Mouse (Mus musculus) neural tube, embryonic 13.5 days (tissue): ENCODE data around the gene Angptl4. TPM values are rescaled to one million over a fixed set of nuclear protein-coding genes. Genes with fewer than 3 reads are reported as not detected.
"Not testable (repeated sequence)": the region's sequence is repeated elsewhere in the genome, so short reads cannot be mapped to it uniquely, and the experiment has no call there.

Experiments used
- ATAC-seq: fragments of 200-750 bp; cut with Nextera tagmentation; 2 replicates; pipeline ENCODE4 v1.8.0; 2017; ENCODE audit warnings: low read depth, mild to moderate bottlenecking, moderate TSS enrichment, moderate library complexity
- H3K27ac ChIP-seq: fragments of 300-500 bp; sonication (generic); replicated peaks from 2 replicates; pipeline ENCODE4 v1.5.1; 2015; ENCODE audit warnings: moderate library complexity, mild to moderate bottlenecking, inconsistent platforms
- H3K27me3 ChIP-seq: fragments of 300-500 bp; sonication (generic); 2 replicates; pipeline ENCODE4 v1.6.1; 2015; ENCODE audit warnings: mild to moderate bottlenecking, inconsistent platforms
- H3K36me3 ChIP-seq: fragments of 300-500 bp; sonication (generic); 2 replicates; pipeline ENCODE4 v1.6.1; 2015; ENCODE audit warnings: mild to moderate bottlenecking, inconsistent platforms
- H3K4me1 ChIP-seq: fragments of 300-500 bp; sonication (generic); replicated peaks from 2 replicates; pipeline ENCODE4 v1.6.1; 2015; ENCODE audit warnings: inconsistent platforms
- H3K4me2 ChIP-seq: fragments of 300-500 bp; sonication (generic); 2 replicates; pipeline ENCODE4 v1.6.1; 2015; ENCODE audit warnings: inconsistent platforms, mild to moderate bottlenecking, moderate library complexity
- H3K4me3 ChIP-seq: fragments of 300-500 bp; sonication (generic); 2 replicates; pipeline ENCODE4 v1.5.1; 2015; ENCODE audit warnings: mild to moderate bottlenecking, inconsistent platforms
- H3K9ac ChIP-seq: fragments of 300-500 bp; sonication (generic); 2 replicates; pipeline ENCODE4 v1.6.1; 2015; ENCODE audit warnings: moderate library complexity, mild to moderate bottlenecking, inconsistent platforms
- H3K9me3 ChIP-seq: fragments of 300-500 bp; sonication (generic); 2 replicates; pipeline ENCODE4 v1.6.1; 2016; ENCODE audit warnings: inconsistent platforms
- WGBS: fragments of 180-500 bp; shearing (Covaris S2); methylation state at CpG from one replicate; pipeline ENCODE4 v1.1.7; 2015; 5-methylcytosine and 5-hydroxymethylcytosine counted together
- polyA plus RNA-seq: library from polyadenylated mRNA; unstranded; fragments of >200 nt; fragmentation: Nextera tagmentation; extraction: Ambion mirVana; gene quantifications from 2 replicates; pipeline ENCODE4 v1.2.1, GENCODE M21; 2015

The Angptl4 gene
- polyA plus RNA-seq: 22.8 and 24.5 TPM in 2 replicates

- peak within 1 kb of the TSS; percentile 79 for H3K27ac ChIP-seq
Measured at GRCm38 (mm10) chr17:33781124-33781977, at the start of gene Angptl4. Gene Angptl4, minus strand, starts transcription at chr17:33781830.

DNA sequence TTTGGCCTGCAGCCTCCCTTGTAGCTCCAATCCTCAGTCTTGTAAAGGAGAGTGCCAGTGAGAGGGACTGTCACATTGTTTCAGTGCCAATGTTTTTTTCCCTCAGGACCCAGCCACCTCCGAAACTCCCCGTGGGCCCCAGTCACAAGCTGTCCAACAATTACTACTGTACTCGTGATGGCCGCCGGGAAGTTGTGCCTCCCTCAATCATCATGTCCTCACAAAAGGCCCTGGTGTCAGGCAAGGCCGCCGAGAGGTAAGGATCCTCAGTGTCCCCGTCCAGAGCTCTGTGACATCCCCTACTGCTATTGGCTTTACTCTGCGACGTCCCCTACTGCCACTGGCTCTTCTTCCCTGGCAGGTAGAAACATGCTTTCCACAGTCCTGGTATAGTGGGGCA lies 47.9 kb upstream of the Angptl4 start:
- WGBS: 90% methylated on average over 10 of the region's 10 CpGs
- H3K9ac ChIP-seq: 0 out of 2 replicates have a peak overlapping the region, but pooled peaks have one; percentile 17
- no peaks in the 10 kb centered on the region for H3K27me3 ChIP-seq
- H3K4me3 ChIP-seq: no peak overlapping the region
- ATAC-seq: no peak
- H3K9me3 ChIP-seq: no peaks in the 10 kb centered on the region
- peaks cover 63% of the 10 kb centered on the region for H3K36me3 ChIP-seq
- H3K4me1 ChIP-seq: peaks cover 32% of the 10 kb centered on the region
- H3K4me2 ChIP-seq: no peak overlapping the region
- peak overlapping the region; percentile 23; the same call in 1 of the 2 replicates for H3K27ac ChIP-seq

More at GRCm38 (mm10) chr17:33781124-33781977, at the start of gene Angptl4:
- peaks cover 34% of the 10 kb centered on the region for H3K4me1 ChIP-seq
- H3K4me2 ChIP-seq: peak within 1 kb of the TSS; percentile 86
- WGBS: 1% methylated on average over 50 of the region's 50 CpGs
- H3K27me3 ChIP-seq: peaks cover 7% of the 10 kb centered on the region; the same call in 1 of the 2 replicates
- ATAC-seq: peak; percentile 78
- H3K9me3 ChIP-seq: no peaks in the 10 kb centered on the region
- H3K4me3 ChIP-seq: peak within 1 kb of the TSS; percentile 48
- H3K36me3 ChIP-seq: peaks cover 3% of the 10 kb centered on the region; the same call in 1 of the 2 replicates
- peak within 1 kb of the TSS; percentile 72 for H3K9ac ChIP-seq

GRCm38 (mm10) chr17:33828892-33829291 lies 47.3 kb upstream of the Angptl4 start:
- Histone ChIP-seq H3K36me3 (peaks cover 56% of the 10 kb centered on the region), H3K9ac (peak overlapping the region; percentile 17; the same call in 1 of the 2 replicates), H3K4me2 (no peak overlapping the region), H3K27me3 (no peaks in the 10 kb centered on the region), H3K4me1 (peaks cover 32% of the 10 kb centered on the region), H3K9me3 (no peaks in the 10 kb centered on the region), H3K4me3 (no peak overlapping the region), H3K27ac (no peak overlapping the region)
- WGBS: 66% methylated on average over 2 of the region's 2 CpGs
- ATAC-seq: no peak

- Histone ChIP-seq H3K36me3 (peaks cover 46% of the 10 kb centered on the region), H3K9me3 (no peaks in the 10 kb centered on the region), H3K27ac (no peak overlapping the region), H3K4me2 (no peak overlapping the region), H3K9ac (no peak overlapping the region), H3K4me3 (no peak overlapping the region), H3K4me1 (peaks cover 53% of the 10 kb centered on the region), H3K27me3 (no peaks in the 10 kb centered on the region)
- no peak for ATAC-seq
- WGBS: 0% methylated on average over 3 of the region's 3 CpGs
Measured at GRCm38 (mm10) chr17:33826850-33827249, 45.2 kb upstream of the Angptl4 start.

- ATAC-seq: no peak
- H3K4me3 ChIP-seq: peak overlapping the region; percentile 81
- 87% methylated on average over 8 of the region's 8 CpGs for WGBS
- peak overlapping the region; percentile 71 for H3K4me2 ChIP-seq
- no peaks in the 10 kb centered on the region for H3K9me3 ChIP-seq
- peaks cover 47% of the 10 kb centered on the region for H3K36me3 ChIP-seq
- H3K27me3 ChIP-seq: no peaks in the 10 kb centered on the region
- peak overlapping the region; percentile 88 for H3K9ac ChIP-seq
- no peak overlapping the region for H3K27ac ChIP-seq
- H3K4me1 ChIP-seq: peaks cover 61% of the 10 kb centered on the region
Measured at GRCm38 (mm10) chr17:33825462-33825861, 43.8 kb upstream of the Angptl4 start.

DNA sequence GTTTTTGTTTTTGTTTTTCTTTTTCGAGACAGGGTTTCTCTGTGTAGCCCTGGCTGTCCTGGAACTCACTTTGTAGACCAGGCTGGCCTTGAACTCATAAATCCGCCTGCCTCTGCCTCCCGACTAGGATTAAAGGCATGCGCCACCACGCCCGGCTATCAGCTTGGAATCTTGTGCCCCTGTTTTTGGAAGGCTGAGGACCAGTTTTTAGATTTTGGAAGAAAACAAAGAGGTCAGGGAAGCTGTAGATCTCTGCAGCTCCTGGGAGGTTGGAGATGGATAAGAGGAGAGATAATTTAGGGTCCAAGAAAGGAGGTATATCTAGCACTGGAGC lies 43.3 kb upstream of the Angptl4 start:
- not testable (repeated sequence) for H3K9me3 ChIP-seq, ATAC-seq, H3K27me3 ChIP-seq
- Histone ChIP-seq H3K4me1 (peaks cover 64% of the 10 kb centered on the region), H3K4me2 (peak overlapping the region; percentile 71), H3K36me3 (peaks cover 47% of the 10 kb centered on the region), H3K9ac (peak overlapping the region; percentile 88), H3K4me3 (peak overlapping the region; percentile 81), H3K27ac (peak overlapping the region; percentile 87; the same call in 1 of the 2 replicates)
- WGBS: 7% methylated on average over 6 of the region's 6 CpGs

- peak; percentile 93 for ATAC-seq
- no peaks in the 10 kb centered on the region for H3K9me3 ChIP-seq
- H3K27ac ChIP-seq: peak within 1 kb of the TSS; percentile 87
- H3K4me1 ChIP-seq: peaks cover 64% of the 10 kb centered on the region
- H3K9ac ChIP-seq: peak within 1 kb of the TSS; percentile 88
- H3K36me3 ChIP-seq: peaks cover 47% of the 10 kb centered on the region
- peak within 1 kb of the TSS; percentile 98 for H3K4me2 ChIP-seq
- under 1% methylated on average over 51 of the region's 51 CpGs for WGBS
- H3K27me3 ChIP-seq: no peaks in the 10 kb centered on the region
- peak within 1 kb of the TSS; percentile 81 for H3K4me3 ChIP-seq
Measured at GRCm38 (mm10) chr17:33824084-33824996, 42.7 kb upstream of the Angptl4 start, which contains the start of the genes Rps28 and Ndufa7. Gene Rps28, minus strand, starts transcription at chr17:33824562. Gene Ndufa7, plus strand, starts transcription at chr17:33824572.

DNA sequence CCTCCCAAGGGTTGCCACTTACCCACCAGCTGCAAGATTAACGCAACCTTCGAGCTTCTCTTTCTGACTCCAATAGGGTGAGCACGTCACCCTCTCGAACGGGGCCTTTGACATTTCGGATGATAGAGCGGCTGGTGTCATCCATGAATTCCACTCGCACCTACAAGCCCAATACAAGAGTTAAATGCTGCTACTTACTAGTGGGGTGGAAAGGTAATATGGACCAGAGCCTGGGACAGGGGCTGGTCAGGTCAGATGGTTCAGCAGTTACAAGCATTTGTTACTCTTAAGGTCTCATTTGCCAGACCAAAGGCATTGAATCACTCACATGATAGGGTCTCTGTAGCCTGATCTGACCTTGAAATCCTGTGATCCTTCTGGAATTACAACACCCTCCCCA lies 41.5 kb upstream of the Angptl4 start:
- peaks cover 45% of the 10 kb centered on the region for H3K36me3 ChIP-seq
- peak overlapping the region; percentile 81 for H3K4me3 ChIP-seq
- ATAC-seq, H3K9me3 ChIP-seq, H3K27ac ChIP-seq, H3K27me3 ChIP-seq: not testable (repeated sequence)
- peaks cover 66% of the 10 kb centered on the region for H3K4me1 ChIP-seq
- WGBS: 77% methylated on average over 8 of the region's 8 CpGs
- H3K4me2 ChIP-seq: peak overlapping the region; percentile 98
- peak overlapping the region; percentile 88 for H3K9ac ChIP-seq

- H3K4me1 ChIP-seq: peaks cover 67% of the 10 kb centered on the region
- 87% methylated on average over 1 of the region's 1 CpGs for WGBS
- peak overlapping the region; percentile 8; the same call in 1 of the 2 replicates for H3K4me3 ChIP-seq
- peak overlapping the region; percentile 88; the same call in 1 of the 2 replicates for H3K9ac ChIP-seq
- no peak for ATAC-seq
- H3K27ac ChIP-seq: no peak overlapping the region
- H3K36me3 ChIP-seq: peaks cover 44% of the 10 kb centered on the region
- peak overlapping the region; percentile 98 for H3K4me2 ChIP-seq
- no peaks in the 10 kb centered on the region for H3K9me3 ChIP-seq
- no peaks in the 10 kb centered on the region for H3K27me3 ChIP-seq
Measured at GRCm38 (mm10) chr17:33822436-33822959, 40.9 kb upstream of the Angptl4 start.

DNA sequence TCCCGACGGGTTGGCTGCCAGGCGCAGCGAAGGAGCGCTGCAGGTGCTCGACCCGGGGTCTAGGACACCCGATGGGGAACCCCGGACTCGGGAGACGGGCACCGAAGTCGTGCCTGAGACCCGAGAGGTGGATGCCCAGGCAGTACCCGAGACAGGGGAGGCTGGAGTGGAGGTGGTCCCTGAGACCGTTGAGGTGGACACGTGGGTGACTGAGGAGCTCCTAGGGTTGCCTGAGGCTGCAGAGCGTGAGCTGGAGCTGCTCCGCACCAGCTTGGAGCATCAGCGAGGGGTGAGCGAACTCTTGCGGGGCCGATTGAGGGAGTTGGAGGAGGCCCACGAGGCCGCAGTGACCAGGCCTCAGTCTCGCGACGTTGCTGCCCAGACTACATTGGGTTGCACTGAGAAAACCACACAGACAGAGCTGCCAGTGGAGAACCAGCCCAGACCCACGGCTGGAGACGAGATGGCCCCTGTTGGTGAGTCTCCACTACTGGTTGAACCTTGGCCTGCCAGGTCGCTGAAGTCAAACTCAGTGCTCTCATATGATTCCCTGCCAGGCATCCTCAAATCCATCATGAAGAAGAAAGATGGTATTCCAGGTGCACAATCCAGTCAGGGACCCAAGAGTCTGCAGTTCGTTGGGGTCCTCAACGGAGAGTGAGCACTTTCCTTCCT lies 36.5 kb upstream of the Angptl4 start:
- Histone ChIP-seq H3K27me3 (no peaks in the 10 kb centered on the region; the same call in 1 of the 2 replicates), H3K36me3 (peaks cover 44% of the 10 kb centered on the region), H3K4me2 (peak overlapping the region; percentile 95), H3K9me3 (no peaks in the 10 kb centered on the region), H3K4me1 (peaks cover 43% of the 10 kb centered on the region), H3K27ac (peak overlapping the region; percentile 89), H3K4me3 (peak overlapping the region; percentile 55), H3K9ac (peak overlapping the region; percentile 85)
- peak; percentile 76 for ATAC-seq
- 16% methylated on average over 33 of the region's 33 CpGs for WGBS
